Mouse (Mus musculus) MEL (cell line): ENCODE results near the gene Hic1. TPM values are rescaled to one million over a fixed set of nuclear protein-coding genes. Genes with fewer than 3 reads are reported as not detected.
A peak's percentile ranks its signal among the peaks of the same experiment; 100 is the strongest.
"Not testable (repeated sequence)": the region's sequence is repeated elsewhere in the genome, so short reads cannot be mapped to it uniquely, and the experiment has no call there.

Source experiments
- DNase-seq: peaks from one replicate; pipeline ENCODE4 v3.0.0; 2011; ENCODE audit warnings: low read depth, low spot score
- H3K27ac ChIP-seq: 2 replicates; pipeline ENCODE4 v1.5.1; 2012; ENCODE audit warnings: low read depth, mild to moderate bottlenecking, control low read depth, low read length, moderate library complexity; ENCODE audit not compliant: control insufficient read depth
- H3K27me3 ChIP-seq, 2 experiments: fragments of 150-350 bp in 1 of 2; sonication (generic) in 1 of 2; 2 replicates each; pipeline ENCODE4 v1.6.1; 2012; ENCODE audit warnings: low read length in 2 of 2, mild to moderate bottlenecking in 2 of 2, improper control_type of control experiment in 1 of 2, moderate library complexity in 1 of 2; ENCODE audit not compliant: insufficient read depth in 2 of 2, control insufficient read depth in 1 of 2
- H3K36me3 ChIP-seq, 2 experiments: 2 replicates each; pipeline ENCODE4 v1.6.1; 2012 to 2014; ENCODE audit warnings: low read length in 2 of 2, improper control_type of control experiment in 1 of 2, inconsistent platforms in 1 of 2, mild to moderate bottlenecking in 1 of 2; ENCODE audit not compliant: insufficient read depth in 2 of 2, control insufficient read depth in 1 of 2
- H3K4me1 ChIP-seq, 2 experiments: fragments of 150-350 bp in 1 of 2; sonication (generic) in 1 of 2; 2 replicates each; pipeline ENCODE4 v1.6.1; 2012; ENCODE audit warnings: low read length in 2 of 2, improper control_type of control experiment in 1 of 2, mild to moderate bottlenecking in 1 of 2; ENCODE audit not compliant: insufficient read depth in 2 of 2, control insufficient read depth in 1 of 2
- H3K4me3 ChIP-seq, 2 experiments: fragments of 150-350 bp in 1 of 2; sonication (generic) in 1 of 2; 2 replicates each; pipeline ENCODE4 v1.5.1; 2012; ENCODE audit warnings: low read depth in 2 of 2, low read length in 2 of 2, mild to moderate bottlenecking in 2 of 2, moderate library complexity in 2 of 2, control low read depth in 1 of 2, improper control_type of control experiment in 1 of 2; ENCODE audit not compliant: control insufficient read depth in 1 of 2, insufficient read depth in 1 of 2
- H3K79me2 ChIP-seq: 2 replicates; pipeline ENCODE4 v1.6.1; 2012; ENCODE audit warnings: mild to moderate bottlenecking, low read length, moderate library complexity; ENCODE audit not compliant: control insufficient read depth, poor library complexity, insufficient read depth
- H3K9ac ChIP-seq: 2 replicates; pipeline ENCODE4 v1.6.1; 2012; ENCODE audit warnings: low read depth, mild to moderate bottlenecking, control low read depth, low read length, moderate library complexity; ENCODE audit not compliant: control insufficient read depth, poor library complexity, severe bottlenecking
- H3K9me3 ChIP-seq: fragments of 150-350 bp; sonication (generic); replicated peaks from 2 replicates; pipeline ENCODE4 v1.6.1; 2012; ENCODE audit warnings: mild to moderate bottlenecking, low read length, improper control_type of control experiment, moderate library complexity; ENCODE audit not compliant: insufficient read depth
- CHD2 ChIP-seq: IDR thresholded peaks from 2 replicates; pipeline ENCODE4 v1.6.1; 2011; ENCODE audit warnings: low read length, improper control_type of control experiment
- GABPA ChIP-seq: IDR thresholded peaks from 2 replicates; pipeline ENCODE4 v1.6.1; 2012; ENCODE audit warnings: low read depth, mild to moderate bottlenecking, inconsistent platforms, low read length, improper control_type of control experiment, moderate library complexity
- GATA1 ChIP-seq: IDR thresholded peaks from 2 replicates; pipeline ENCODE4 v1.6.1; 2011; ENCODE audit warnings: low read depth, low read length, improper control_type of control experiment
- JUND ChIP-seq: IDR thresholded peaks from 2 replicates; pipeline ENCODE4 v1.6.1; 2011; ENCODE audit warnings: low read depth, mild to moderate bottlenecking, improper control_type of control experiment, low read length
- KAT2A ChIP-seq: conservative IDR thresholded peaks from 2 replicates; pipeline ENCODE4 v1.6.1; 2012; ENCODE audit warnings: low read depth, low read length, improper control_type of control experiment, inconsistent platforms
- MAX ChIP-seq: IDR thresholded peaks from 2 replicates; pipeline ENCODE4 v1.6.1; 2011; ENCODE audit warnings: low read length, improper control_type of control experiment
- MAZ ChIP-seq: IDR thresholded peaks from 2 replicates; pipeline ENCODE4 v1.6.1; 2012; ENCODE audit warnings: low read depth, mild to moderate bottlenecking, inconsistent platforms, low read length, improper control_type of control experiment
- MEF2A ChIP-seq: IDR thresholded peaks from 2 replicates; pipeline ENCODE4 v1.6.1; 2014; ENCODE audit warnings: low read depth, mild to moderate bottlenecking, inconsistent platforms, low read length, improper control_type of control experiment; ENCODE audit not compliant: poor library complexity, insufficient replicate concordance, severe bottlenecking; ENCODE audit errors: extremely low read depth
- MXI1 ChIP-seq: IDR thresholded peaks from 2 replicates; pipeline ENCODE4 v1.6.1; 2011; ENCODE audit warnings: mild to moderate bottlenecking, low read depth, low read length, improper control_type of control experiment
- MYB ChIP-seq: IDR thresholded peaks from 2 replicates; pipeline ENCODE4 v1.6.1; 2011; ENCODE audit warnings: mild to moderate bottlenecking, low read depth, low read length, improper control_type of control experiment
- MYC ChIP-seq: IDR thresholded peaks from 2 replicates; pipeline ENCODE4 v1.6.1; 2011; ENCODE audit warnings: low read depth, mild to moderate bottlenecking, low read length, improper control_type of control experiment, moderate library complexity
- NELFE ChIP-seq: IDR thresholded peaks from 2 replicates; pipeline ENCODE4 v1.6.1; 2011; ENCODE audit warnings: low read depth, low read length, improper control_type of control experiment
- NRF1 ChIP-seq: IDR thresholded peaks from 2 replicates; pipeline ENCODE4 v1.6.1; 2014; ENCODE audit warnings: low read depth, mild to moderate bottlenecking, inconsistent platforms, low read length, improper control_type of control experiment, moderate library complexity; ENCODE audit not compliant: poor library complexity, insufficient read depth, severe bottlenecking
- POLR2A ChIP-seq, 2 experiments: IDR thresholded peaks; 2 replicates each; pipeline ENCODE4 v1.6.1; 2011 to 2012; ENCODE audit warnings: low read length in 2 of 2, mild to moderate bottlenecking in 2 of 2, control low read depth in 1 of 2, improper control_type of control experiment in 1 of 2, low read depth in 1 of 2, moderate library complexity in 1 of 2; ENCODE audit not compliant: control insufficient read depth in 1 of 2, insufficient read depth in 1 of 2, poor library complexity in 1 of 2
- POLR2AphosphoS2 ChIP-seq: IDR thresholded peaks from 2 replicates; pipeline ENCODE4 v1.6.1; 2011; ENCODE audit warnings: low read length, improper control_type of control experiment
- POLR2AphosphoS5 ChIP-seq: IDR thresholded peaks from 2 replicates; pipeline ENCODE4 v1.6.1; 2012; ENCODE audit warnings: low read depth, borderline replicate concordance, mild to moderate bottlenecking, inconsistent platforms, low read length, moderate library complexity, mixed read lengths
- RAD21 ChIP-seq: IDR thresholded peaks from 2 replicates; pipeline ENCODE4 v1.6.1; 2011; ENCODE audit warnings: mild to moderate bottlenecking, low read depth, low read length, improper control_type of control experiment
- RCOR1 ChIP-seq: IDR thresholded peaks from 2 replicates; pipeline ENCODE4 v1.6.1; 2012; ENCODE audit warnings: low read depth, mild to moderate bottlenecking, inconsistent platforms, low read length, improper control_type of control experiment
- TAL1 ChIP-seq: IDR thresholded peaks from 2 replicates; pipeline ENCODE4 v1.6.1; 2012; ENCODE audit warnings: mild to moderate bottlenecking, inconsistent platforms, low read length, moderate library complexity, mixed read lengths
- TBP ChIP-seq: IDR thresholded peaks from 2 replicates; pipeline ENCODE4 v1.8.0; 2011; ENCODE audit warnings: low read depth, low read length, improper control_type of control experiment
- ZKSCAN1 ChIP-seq: IDR thresholded peaks from 2 replicates; pipeline ENCODE4 v1.6.1; 2012; ENCODE audit warnings: low read depth, mild to moderate bottlenecking, inconsistent platforms, low read length, improper control_type of control experiment, moderate library complexity
- ZMIZ1 ChIP-seq: IDR thresholded peaks from 2 replicates; pipeline ENCODE4 v1.6.1; 2012; ENCODE audit warnings: low read depth, mild to moderate bottlenecking, inconsistent platforms, low read length, improper control_type of control experiment, moderate library complexity
- ZNF384 ChIP-seq: IDR thresholded peaks from 2 replicates; pipeline ENCODE4 v1.6.1; 2012; ENCODE audit warnings: low read depth, mild to moderate bottlenecking, inconsistent platforms, low read length, improper control_type of control experiment
- polyA plus RNA-seq, 2 experiments: library from polyadenylated mRNA; stranded (reverse) in 1 of 2; unstranded in 1 of 2; fragments of >175 nt in 1 of 2; fragments of >200 nt in 1 of 2; gene quantifications; 2 replicates each; pipeline versions ENCODE4 v1.2.1 to v1.2.4; 2012; ENCODE audit warnings: low replicate concordance in 2 of 2, low read depth in 1 of 2; ENCODE audit not compliant: insufficient read length in 2 of 2, insufficient read depth in 1 of 2, missing spikeins in 1 of 2
- total RNA-seq: library from RNA; depleted of rRNA; stranded (reverse); fragments of 300-350 nt; gene quantifications from 2 replicates; pipeline ENCODE4 v1.2.3, GENCODE M21; 2012

Hic1 gene
- total and polyA plus RNA-seq, 3 experiments: 18.2 to 18.8 TPM; not detected in 1

DNA sequence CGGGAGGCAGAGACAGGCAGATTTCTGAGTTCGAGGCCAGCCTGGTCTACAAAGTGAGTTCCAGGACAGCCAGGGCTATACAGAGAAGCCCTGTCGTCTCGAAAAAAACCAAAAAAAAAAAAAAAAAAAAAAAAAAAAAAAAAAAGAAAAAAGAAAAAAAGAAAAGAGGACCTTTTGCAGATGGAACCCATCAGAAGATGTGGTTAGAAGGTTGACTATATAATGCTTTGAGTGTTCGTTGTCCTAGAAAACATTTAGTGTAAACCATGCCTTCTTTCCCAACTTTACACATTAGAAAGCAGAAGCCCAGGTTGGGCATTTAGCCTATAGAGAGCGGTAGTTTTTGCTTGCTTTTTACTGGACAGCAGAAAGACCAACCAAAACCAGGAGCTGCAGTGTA lies 5.3 kb upstream of the Hic1 start:
- H3K9ac ChIP-seq, H3K36me3 ChIP-seq, H3K27ac ChIP-seq, H3K4me3 ChIP-seq, DNase-seq, H3K27me3 ChIP-seq, H3K9me3 ChIP-seq: not testable (repeated sequence)
- peaks cover 0 to 18% of the 10 kb centered on the region in 2 experiments; a peak in 3 of 4 replicates for H3K4me1 ChIP-seq
- TF ChIP-seq ZNF384: peak; percentile 71
- peaks cover 12% of the 10 kb centered on the region for H3K79me2 ChIP-seq

DNA sequence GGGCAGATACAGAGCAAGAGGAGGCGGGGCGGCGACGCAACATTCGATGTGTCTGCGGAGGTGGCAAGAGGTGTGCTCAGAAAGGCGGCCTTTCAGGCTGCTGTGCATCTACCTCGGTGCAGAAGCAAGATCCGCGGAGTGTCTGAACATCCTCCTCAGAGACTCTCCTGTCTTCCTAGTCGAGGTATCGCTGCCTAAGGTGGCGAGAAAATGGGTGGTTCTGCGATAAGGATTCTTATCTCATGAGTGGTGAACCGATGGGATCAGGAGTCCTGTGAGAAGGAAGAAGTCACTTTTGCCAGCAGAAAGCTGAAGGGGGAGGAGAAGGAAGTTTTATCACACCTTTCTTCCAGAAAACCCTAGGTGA lies 4.5 kb upstream of the Hic1 start:
- Histone ChIP-seq H3K27ac (peak overlapping the region; percentile 16), H3K36me3 (peaks cover 0 to 5% of the 10 kb centered on the region in 2 experiments; a peak in 2 of 4 replicates), H3K9me3 (no peaks in the 10 kb centered on the region)
- DNase-seq: no peak
- TF ChIP-seq GATA1 (peak; percentile 54), ZMIZ1 (no peak), POLR2A (IDR thresholded peaks at IDR 0.05; ENCODE audit: control insufficient read depth in 1 of 2, insufficient read depth in 1 of 2, low read depth in 1 of 2, low read length in 2 of 2, poor library complexity in 1 of 2) (peak in 1 of 2 experiments; percentile 27; a peak in 1 of 4 replicates), JUND (0 out of 2 replicates have a peak, but pooled peaks have one; percentile 18), ZKSCAN1 (no peak), NRF1 (0 out of 2 replicates have a peak, but pooled peaks have one; percentile 0), KAT2A (no peak)
- TF ChIP-seq, all 39 proteins: peak for 4
- peaks cover 0 to 18% of the 10 kb centered on the region in 2 experiments; a peak in 3 of 4 replicates for H3K4me1 ChIP-seq
- peak overlapping the region; percentile 70 to 81 for H3K4me3 ChIP-seq
- no peak overlapping the region; the same call in 1 of the 2 replicates for H3K9ac ChIP-seq
- H3K79me2 ChIP-seq: peaks cover 14% of the 10 kb centered on the region
- no peaks in the 10 kb centered on the region for H3K27me3 ChIP-seq

DNA sequence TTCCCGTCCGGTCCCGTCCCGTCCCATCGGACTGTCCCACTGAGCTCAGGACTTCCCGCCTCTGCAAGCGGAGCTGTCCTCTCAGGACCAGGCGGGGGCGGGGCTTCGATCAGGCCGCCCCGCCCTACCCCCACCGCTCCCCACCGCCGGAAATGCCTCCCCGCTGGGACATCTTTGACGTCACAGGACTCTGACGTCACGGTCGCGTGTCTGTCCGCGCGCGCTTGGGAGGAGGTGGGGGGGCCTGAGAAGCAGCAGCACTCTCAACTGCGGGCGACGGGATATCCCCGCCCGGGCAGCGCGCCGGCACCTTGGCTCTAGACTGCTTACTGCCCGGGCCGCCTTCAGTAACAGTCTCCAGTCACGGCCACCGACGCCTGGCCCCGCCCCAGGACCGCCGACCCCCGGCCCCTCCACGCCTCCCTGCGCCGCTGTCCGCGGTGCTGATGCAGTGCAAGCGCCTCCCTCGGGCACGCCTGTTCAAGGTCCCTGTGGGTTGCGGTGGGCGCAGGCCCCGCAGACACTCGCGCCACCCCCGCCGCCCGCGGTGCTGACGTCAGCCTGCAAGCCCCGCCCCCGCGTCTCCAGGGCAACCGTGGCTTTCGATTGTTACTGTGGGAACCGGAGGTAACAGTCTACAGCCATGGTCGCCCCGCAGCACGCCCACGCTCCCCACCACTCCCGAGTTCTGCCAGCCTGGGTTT lies 3.9 kb upstream of the Hic1 start:
- peak overlapping the region; percentile 61 for H3K27ac ChIP-seq
- DNase-seq: peak; percentile 94
- H3K36me3 ChIP-seq: peaks cover 0 to 5% of the 10 kb centered on the region in 2 experiments; a peak in 2 of 4 replicates
- peaks cover 16% of the 10 kb centered on the region for H3K79me2 ChIP-seq
- H3K4me1 ChIP-seq: peaks cover 0 to 18% of the 10 kb centered on the region in 2 experiments; a peak in 3 of 4 replicates
- H3K27me3 ChIP-seq: no peaks in the 10 kb centered on the region
- H3K4me3 ChIP-seq: peak overlapping the region; percentile 70 to 81
- H3K9me3 ChIP-seq: no peaks in the 10 kb centered on the region
- peak overlapping the region; percentile 85 for H3K9ac ChIP-seq
- no peak for TF ChIP-seq ZNF384
- peak; percentile 8; the same call in 1 of the 2 replicates for TF ChIP-seq TAL1
- peak; percentile 96 for TF ChIP-seq MAZ
- TF ChIP-seq MAX: no peak; the same call in none of the 2 replicates
- TF ChIP-seq RAD21: no peak
- no peak for TF ChIP-seq MEF2A
- TF ChIP-seq POLR2AphosphoS2: no peak; the same call in 1 of the 2 replicates
- peak; percentile 41; the same call in 1 of the 2 replicates for TF ChIP-seq NELFE
- TF ChIP-seq MYB: no peak
- TF ChIP-seq GABPA: peak; percentile 88; the same call in 1 of the 2 replicates
- 0 out of 2 replicates have a peak, but pooled peaks have one; percentile 4 for TF ChIP-seq NRF1
- 0 out of 2 replicates have a peak, but pooled peaks have one; percentile 24 for TF ChIP-seq CHD2
- TF ChIP-seq RCOR1: peak; percentile 42; the same call in 1 of the 2 replicates
- TF ChIP-seq MXI1: peak; percentile 99
- TF ChIP-seq TBP: no peak
- TF ChIP-seq KAT2A: no peak; the same call in 1 of the 2 replicates
- TF ChIP-seq POLR2AphosphoS5: no peak
- no peak; the same call in 1 of the 2 replicates for TF ChIP-seq GATA1
- peak; percentile 58; the same call in 1 of the 2 replicates for TF ChIP-seq ZMIZ1
- no peak for TF ChIP-seq MYC
